Mouse (Mus musculus) lung, postnatal 25 days (tissue): ENCODE results near the gene Ndufc2.
"Not testable (repeated sequence)": the region's sequence is repeated elsewhere in the genome, so short reads cannot be mapped to it uniquely, and the experiment has no call there.

ENCODE experiments used
- DNase-seq: peaks from one replicate; pipeline ENCODE4 v3.0.0; 2022; ENCODE audit warnings: low spot score

Gene Ndufc2

GRCm38 (mm10) chr7:97427296-97427695 is 27.5 kb downstream of the Ndufc2 start:
- DNase-seq, result no peak

- no peak for DNase-seq
These were observed 28.1 kb downstream of the Ndufc2 start for GRCm38 (mm10) chr7:97427778-97428420.

DNA sequence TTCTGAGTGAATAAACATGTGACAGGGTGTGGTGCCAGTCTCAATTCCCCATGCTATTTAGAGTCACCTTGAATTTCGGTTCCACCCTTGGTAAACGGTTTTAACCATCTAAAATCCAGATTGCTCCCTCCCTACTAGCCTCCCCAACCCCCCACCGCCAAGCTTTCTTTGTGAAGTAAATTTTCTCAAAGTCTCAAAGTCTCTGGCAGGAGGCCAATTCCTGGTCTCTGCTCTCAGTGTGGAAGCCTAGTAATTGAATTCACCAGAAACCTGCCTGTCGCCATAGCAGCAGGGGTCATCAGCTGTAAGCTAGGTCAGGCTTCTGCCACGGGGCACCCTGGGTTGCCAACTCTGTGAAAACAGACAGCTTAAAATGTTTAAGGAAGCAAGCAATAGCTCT is 29.9 kb downstream of the Ndufc2 start:
- peak; percentile 18 for DNase-seq

DNA sequence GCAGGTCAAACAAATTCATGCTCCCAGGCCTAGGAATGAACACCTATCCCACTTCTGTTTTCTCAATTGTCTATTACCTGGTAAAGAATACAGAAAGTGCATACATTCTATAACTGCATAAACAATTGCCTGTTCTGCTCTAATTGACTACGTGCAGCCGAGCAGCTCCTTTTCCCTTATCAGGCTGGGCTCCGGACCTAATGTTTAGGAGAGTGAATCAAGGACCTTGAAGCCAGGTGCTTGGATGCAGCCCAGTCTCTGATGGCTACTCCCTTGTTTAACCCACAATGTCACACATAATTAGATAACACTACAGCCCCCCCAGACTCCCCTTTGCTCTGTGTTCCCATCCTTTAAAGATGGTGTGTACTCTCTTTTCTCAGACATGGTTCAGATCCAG is 33.7 kb downstream of the Ndufc2 start:
- DNase-seq, result not testable (repeated sequence)

GRCm38 (mm10) chr7:97434517-97434916 is 34.7 kb downstream of the Ndufc2 start:
- DNase-seq, result no peak

DNA sequence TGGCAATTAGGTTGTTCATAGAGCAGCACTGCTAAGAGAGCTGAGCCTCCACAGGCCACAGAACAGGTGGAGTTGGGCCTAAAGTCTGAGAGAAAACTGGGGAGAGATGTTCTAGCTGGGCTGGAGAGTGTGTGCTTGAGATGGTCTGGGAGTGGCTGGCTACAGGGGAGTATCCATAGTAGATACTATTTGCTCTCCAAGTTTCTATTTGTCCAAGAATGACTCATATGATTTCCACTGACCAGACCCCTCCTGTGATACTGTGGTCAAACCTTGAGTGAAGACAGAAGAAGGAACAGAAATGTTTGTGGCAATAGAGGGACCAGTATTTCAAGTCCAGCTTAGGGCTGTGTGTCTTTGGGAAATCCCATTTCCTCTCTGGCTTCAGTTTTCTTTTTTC is 39.2 kb downstream of the Ndufc2 start:
- DNase-seq, result no peak

DNA sequence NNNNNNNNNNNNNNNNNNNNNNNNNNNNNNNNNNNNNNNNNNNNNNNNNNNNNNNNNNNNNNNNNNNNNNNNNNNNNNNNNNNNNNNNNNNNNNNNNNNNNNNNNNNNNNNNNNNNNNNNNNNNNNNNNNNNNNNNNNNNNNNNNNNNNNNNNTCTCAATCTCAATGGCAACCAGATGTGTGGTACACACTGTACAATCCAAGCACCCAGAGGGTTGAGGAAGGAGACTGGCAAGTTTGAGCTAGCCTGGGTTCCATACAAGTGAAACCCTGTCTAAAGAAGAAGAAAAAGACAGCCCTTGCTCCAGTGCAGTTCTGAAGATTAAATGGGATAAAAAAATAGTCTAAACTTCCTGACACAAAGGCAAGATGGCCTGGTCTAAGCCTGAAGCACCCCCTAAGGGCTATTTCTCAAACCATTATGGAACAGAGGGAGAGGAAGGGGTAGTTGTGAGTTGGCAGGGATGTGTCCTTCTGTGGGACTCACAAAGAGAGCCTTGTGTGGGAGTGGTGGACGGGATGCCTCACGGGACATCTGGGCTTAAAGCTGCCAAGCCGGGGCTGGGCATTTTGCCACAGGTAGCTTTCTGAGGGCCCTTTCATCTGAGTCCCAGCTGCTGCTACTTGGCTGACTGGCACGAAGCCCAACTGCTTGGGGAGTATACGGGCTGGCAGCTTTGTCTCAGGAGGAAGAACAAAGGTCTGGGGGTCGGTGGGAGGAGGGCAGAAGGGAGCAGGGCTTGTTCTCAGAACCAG is 46.5 kb downstream of the Ndufc2 start:
- DNase-seq, result peak; percentile 84

DNA sequence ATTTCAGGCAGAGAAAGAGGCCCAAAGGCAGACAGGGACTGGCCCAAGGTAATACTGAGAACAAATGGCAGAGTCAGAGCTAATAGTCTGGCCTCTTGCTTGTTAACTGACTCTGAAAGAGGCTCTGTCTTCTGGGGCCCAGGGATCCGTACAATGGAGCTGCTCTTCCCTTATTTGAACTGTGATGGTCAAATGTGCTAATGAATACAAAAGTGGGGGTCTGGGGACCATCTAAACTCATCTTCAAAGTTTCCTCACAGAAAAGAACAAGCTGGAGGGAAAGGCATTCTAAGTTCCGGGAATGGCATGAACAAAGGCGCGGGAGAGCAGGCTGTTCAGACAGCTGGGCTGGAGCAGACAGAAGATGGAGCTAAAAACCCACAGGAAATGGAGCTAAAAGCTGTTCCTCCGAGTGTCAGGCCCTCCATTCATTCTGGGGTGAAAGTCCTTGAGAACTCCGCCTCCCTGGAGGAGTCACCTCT is 47.3 kb downstream of the Ndufc2 start:
- no peak for DNase-seq

- DNase-seq, result not testable (repeated sequence)
These were observed 51.2 kb downstream of the Ndufc2 start, which contains the start of gene Kctd14 for GRCm38 (mm10) chr7:97451023-97451422. Gene Kctd14 (plus strand): TSS chr7:97451323.

- no peak for DNase-seq
These were observed 52.4 kb downstream of the Ndufc2 start for GRCm38 (mm10) chr7:97452196-97452595.

DNA sequence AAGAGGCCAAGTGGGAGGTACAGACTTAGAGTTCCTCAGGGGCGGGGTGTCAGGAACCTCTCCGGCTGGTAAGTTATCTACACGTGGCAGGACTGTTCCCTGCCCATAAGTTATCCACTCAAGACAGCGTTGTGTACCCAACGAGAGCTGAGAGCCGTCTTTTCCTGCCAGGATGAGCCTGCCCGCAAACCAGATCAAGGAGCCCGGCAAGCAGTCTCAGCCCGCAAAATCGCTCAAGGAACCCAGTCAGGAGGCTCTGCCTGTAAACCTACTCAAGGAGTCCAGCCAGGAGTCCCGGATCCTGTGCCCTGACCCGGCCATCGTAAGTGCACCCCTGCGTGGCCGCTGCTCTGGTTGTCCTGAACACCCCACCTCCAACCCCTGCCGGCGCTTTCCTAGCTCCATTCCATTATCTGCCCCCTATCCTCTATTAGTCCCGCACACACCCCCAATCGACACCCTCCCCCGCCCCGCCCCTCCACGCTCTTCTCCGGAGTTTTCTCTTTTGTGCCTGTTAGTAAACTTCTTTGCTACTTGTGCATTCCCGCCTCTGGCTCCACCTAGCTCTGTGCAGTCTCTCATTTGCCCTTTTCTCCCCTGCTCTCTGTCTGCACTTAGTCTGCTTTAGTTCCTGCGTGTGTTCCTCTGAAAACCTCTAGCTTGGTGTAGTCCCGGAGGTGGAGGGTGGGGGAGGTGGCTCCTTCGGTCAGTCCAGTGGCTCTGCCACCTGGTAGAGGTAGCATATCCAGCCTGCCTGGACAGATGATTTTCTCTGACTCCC is 53.5 kb downstream of the Ndufc2 start:
- peak; percentile 48 for DNase-seq

GRCm38 (mm10) chr7:97454795-97455194 is 55.0 kb downstream of the Ndufc2 start:
- no peak for DNase-seq

- DNase-seq, result no peak
These were observed 55.8 kb downstream of the Ndufc2 start for GRCm38 (mm10) chr7:97455577-97455976.
